Mouse (Mus musculus) right cerebral cortex, adult 2 months (tissue): ENCODE data around the gene Zfp280d.
"Not testable (repeated sequence)": the region's sequence is repeated elsewhere in the genome, so short reads cannot be mapped to it uniquely, and the experiment has no call there.

ENCODE experiments used
- DNase-seq, 2 experiments: peaks; one replicate each; pipeline ENCODE4 v3.0.0; 2021 to 2022; ENCODE audit warnings: low spot score in 2 of 2

Zfp280d gene

GRCm38 (mm10) chr9:72374074-72374473 is 99.4 kb downstream of the Zfp280d start:
- DNase-seq, result no peak

- DNase-seq, result no peak
Measured at GRCm38 (mm10) chr9:72374996-72375395, 100.3 kb downstream of the Zfp280d start.

- no peak for DNase-seq
Measured at GRCm38 (mm10) chr9:72375639-72376038, 101.0 kb downstream of the Zfp280d start.

- DNase-seq, result no peak
Measured at GRCm38 (mm10) chr9:72385786-72386185, 111.1 kb downstream of the Zfp280d start.

- no peak for DNase-seq
Measured at GRCm38 (mm10) chr9:72388934-72389333, 114.3 kb downstream of the Zfp280d start.

GRCm38 (mm10) chr9:72389431-72390002 is 114.9 kb downstream of the Zfp280d start:
- DNase-seq, result no peak

GRCm38 (mm10) chr9:72390321-72391077 is 115.8 kb downstream of the Zfp280d start:
- DNase-seq, result no peak

- DNase-seq, result no peak
Measured at GRCm38 (mm10) chr9:72392686-72393085, 118.0 kb downstream of the Zfp280d start.

GRCm38 (mm10) chr9:72393238-72393637 is 118.6 kb downstream of the Zfp280d start:
- DNase-seq, result no peak

- DNase-seq, result no peak
Measured at GRCm38 (mm10) chr9:72393869-72394341, 119.2 kb downstream of the Zfp280d start.

GRCm38 (mm10) chr9:72400121-72400520 is 125.5 kb downstream of the Zfp280d start:
- DNase-seq, result no peak

- DNase-seq, result not testable (repeated sequence)
Measured at GRCm38 (mm10) chr9:72401769-72402168, 127.1 kb downstream of the Zfp280d start.

GRCm38 (mm10) chr9:72403421-72403820 is 128.8 kb downstream of the Zfp280d start:
- no peak for DNase-seq

GRCm38 (mm10) chr9:72404446-72404845 is 129.8 kb downstream of the Zfp280d start:
- no peak for DNase-seq

- DNase-seq, result no peak
Measured at GRCm38 (mm10) chr9:72404934-72405333, 130.3 kb downstream of the Zfp280d start.

GRCm38 (mm10) chr9:72405882-72406638 is 131.4 kb downstream of the Zfp280d start:
- DNase-seq, result no peak

- peak; percentile 88 for DNase-seq
Measured at GRCm38 (mm10) chr9:72408131-72408586, 133.5 kb downstream of the Zfp280d start.

- DNase-seq, result no peak
Measured at GRCm38 (mm10) chr9:72409381-72410225, 134.9 kb downstream of the Zfp280d start.

- DNase-seq, result peak in 1 of 2 experiments; percentile 19
Measured at GRCm38 (mm10) chr9:72411746-72412145, 137.1 kb downstream of the Zfp280d start.
